Mouse (Mus musculus) T-helper 1 cell (primary cell): ENCODE measurements around the gene Ptpa.
"Not testable (repeated sequence)": the region's sequence is repeated elsewhere in the genome, so short reads cannot be mapped to it uniquely, and the experiment has no call there.

Experiments used
- in situ Hi-C: fragments of 300-600 bp; cut with MboI, MseI; formaldehyde crosslinking; loops from one replicate; pipeline ENCODE4 v1.15.1; 2025; ENCODE audit warnings: high pct_unique_total_duplicates

The Ptpa gene

DNA sequence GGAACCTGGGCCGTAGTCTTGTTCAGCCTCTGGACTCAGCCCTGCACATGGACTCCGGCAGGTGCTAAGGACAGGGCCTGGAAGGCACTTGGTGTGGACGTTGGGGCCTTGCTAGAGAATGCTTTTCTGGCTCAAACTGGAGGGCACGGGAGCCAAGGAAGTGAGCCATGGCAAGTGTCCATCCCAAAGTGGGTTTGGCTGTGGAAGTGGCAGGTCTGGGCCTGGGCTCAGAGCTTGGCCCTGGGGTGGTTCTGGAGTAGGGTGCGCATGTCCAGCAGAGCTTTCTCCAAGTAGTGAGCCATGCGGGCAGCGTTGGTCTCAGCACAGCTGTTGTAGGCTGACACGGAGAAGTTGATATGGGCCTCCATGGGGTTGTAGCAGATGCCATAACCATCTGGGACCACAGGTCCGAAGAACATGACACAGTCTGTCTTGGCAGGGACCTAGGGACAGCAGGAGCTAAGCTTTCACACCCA, 13.4 kb upstream of the Ptpa start:
- in situ Hi-C loops = no loop called here

DNA sequence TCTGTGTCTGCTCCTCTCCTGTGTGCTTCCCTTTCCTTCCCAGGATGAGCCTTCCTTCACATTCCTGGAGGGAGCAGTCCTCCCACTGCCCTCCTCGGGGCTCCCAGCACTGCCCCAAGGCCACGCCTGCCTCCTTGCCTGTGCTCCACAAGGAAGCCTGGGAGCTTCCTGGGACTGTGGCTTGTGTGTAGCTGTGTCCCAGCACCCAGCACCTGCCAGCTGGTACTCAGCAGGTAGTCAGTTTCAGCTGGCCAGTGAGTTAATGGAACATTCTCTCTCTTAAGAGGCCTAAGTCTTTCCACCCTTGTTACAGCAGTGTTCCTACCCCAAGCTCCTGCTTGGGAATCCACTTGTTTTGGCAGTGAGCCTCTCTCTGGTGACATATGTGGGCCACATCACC, 13.0 kb upstream of the Ptpa start:
- in situ Hi-C loops = no loop called here

DNA sequence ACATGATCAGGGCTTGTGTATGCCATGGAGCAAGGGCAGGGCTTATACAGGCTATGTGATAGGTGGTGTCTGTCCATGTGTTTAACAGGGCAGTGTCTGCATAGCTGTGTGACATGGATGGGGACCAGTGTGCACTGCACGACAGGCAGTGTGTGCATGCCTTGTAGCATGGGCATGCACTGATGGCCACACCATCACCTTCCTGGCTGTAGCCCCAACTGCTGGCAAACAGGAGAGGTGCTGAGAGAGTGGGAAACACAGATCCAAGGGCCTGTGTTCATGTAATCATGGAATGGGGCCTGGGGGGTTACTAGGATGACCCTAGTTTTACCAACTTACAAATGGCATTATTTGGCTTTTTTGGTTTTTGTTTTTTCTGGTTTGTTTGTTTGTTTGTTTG, 12.0 kb upstream of the Ptpa start:
- in situ Hi-C loops = no loop called here

DNA sequence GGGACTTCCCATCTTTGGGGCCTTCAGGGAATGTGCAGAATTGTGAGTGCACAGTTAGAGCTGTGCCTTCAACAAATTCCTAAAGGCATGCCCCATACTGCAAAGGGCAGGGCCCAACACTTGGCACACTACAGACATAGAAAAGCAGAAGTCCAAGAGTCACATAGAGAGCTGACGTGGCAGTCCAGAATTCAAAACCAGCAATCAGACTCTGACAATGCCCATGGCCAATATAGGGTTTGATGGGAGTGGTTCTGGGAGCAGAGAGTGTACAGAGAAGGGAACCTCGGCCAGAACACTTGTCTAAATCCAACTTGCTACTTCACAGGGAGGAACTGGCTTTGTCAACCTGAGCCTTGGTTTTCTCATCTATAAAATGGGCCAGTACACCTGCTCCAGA, 8.6 kb upstream of the Ptpa start:
- in situ Hi-C loops = no loop called here

DNA sequence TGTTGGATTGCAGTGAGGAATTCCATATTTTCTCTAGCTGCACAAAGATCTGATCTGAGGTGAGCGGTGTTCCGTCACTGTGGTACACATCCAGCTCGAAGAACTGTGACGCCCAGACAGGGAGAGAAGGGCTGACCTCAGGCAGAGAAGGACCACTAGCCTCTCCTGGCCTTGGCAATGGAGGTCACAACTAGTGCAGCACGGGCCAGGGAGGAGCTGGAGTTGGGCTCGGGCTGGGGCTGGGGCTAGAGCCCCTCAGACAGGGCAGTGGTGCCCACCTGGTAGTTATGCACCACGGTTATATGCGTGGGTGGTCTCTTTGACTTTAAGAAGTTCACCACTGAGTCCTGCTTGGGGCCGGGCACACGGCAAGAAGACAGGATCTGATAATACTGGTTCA, 8.1 kb upstream of the Ptpa start:
- in situ Hi-C loops = no loop called here

DNA sequence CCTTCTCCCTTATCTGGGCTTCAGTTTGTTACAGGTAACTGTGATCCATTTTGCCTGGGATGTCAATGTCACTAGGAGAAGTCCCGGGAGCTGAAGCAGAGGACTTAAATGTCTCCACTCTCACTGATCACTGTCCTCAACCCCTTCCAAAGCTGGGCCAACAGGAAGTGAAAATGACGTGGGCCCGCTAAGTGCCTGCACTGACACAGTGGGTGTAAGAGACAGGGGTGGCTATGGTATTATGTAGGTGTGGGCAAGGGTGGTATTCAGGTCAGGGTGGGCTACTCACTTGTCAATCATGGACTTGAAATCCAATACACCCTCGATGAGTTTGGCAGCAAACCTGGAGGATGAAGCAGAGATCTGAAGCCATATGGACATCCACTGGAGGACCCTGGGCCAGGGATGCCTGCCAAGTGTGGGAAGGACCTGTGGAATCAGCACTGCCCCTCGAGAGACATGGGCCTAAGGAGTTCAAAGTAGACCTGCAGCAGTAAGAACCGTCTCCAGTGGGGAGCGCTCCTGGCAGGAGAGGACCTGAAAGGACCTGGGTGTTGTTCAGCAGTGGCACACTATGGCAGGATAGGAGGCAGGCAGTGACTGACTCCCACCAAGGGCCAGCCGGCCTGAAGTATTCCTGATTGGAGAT, 7.3 kb upstream of the Ptpa start:
- in situ Hi-C loops = no loop called here

DNA sequence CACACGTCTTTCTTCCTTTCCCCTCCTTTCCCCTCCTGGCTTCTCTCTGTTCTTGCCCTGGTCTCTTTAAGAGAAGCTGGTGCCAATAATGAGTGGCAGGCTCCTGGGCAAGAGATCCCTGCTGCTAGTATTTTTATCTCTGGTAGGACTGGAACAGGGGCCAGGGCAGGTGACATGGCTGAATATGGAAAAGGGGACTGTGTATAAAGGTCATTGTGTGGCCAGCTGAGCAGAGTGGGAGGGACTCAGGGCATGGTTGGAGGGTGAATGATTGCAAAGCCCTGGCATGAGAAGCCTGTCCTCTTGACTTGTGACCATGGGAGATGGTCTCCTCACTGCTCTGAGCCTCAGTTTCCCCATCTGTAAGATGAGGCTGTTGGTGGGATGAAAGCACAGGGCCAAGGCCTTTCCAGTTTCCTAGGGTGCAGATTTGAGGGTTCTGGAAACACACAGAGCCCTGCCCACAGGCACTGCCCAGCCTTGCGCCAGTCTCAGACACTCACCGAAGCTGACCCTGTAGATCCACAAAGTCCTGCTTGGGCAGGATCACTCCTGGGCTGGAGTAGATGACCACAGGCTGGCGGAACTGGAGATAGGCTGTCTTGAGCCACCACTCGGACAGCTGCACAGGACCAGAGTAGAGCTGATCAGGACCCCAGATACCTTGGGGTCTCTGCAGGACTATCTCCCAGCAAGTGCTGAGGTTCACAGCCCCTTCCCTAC, 6.2 kb upstream of the Ptpa start:
- in situ Hi-C loops = no loop called here

DNA sequence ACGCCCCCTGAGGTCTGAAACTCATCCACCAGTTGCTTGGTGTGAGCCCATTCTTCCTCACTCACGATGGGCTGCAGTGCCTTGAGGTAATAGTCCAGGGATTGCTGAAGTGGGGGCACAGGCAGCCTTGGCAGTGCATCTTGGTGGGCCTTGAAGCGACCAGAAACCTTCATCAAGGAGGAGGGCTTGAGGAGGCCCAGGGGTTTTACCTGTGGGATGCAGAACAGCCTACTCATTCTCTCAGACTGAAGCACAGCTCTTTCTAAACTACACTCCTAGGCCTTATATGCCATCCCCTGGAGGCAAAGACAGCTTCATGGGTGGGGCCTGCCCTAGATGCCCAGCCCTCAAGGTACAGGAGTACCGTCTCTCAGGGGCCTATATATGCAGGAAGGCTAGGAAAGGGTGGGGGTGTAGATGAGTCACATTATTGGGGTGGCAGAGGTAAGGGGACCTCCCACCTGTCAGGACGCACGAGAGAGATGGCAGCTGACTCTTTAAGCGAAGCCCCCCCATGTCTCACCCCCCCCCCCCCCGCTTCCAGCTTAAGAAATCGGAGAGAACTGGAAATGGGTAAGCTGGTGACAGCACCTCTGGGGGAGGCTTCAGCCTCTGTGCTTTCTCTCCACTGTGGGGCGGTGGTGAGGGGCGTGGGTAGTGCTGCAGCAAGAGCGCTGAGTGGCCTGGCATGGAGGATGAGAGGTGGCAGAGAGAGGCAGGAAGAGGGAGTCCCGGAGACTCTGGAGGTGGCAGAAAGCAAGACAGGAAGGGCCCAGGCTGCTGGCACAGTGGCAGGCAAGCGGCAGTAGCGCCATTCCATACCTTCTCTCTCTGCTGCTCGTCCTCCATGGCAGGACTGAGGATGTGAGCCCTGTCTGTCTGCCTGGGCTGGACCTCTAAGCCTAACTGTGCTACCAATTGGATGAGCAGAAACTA, 2.5 kb upstream of the Ptpa start:
- in situ Hi-C loops = no loop called here

DNA sequence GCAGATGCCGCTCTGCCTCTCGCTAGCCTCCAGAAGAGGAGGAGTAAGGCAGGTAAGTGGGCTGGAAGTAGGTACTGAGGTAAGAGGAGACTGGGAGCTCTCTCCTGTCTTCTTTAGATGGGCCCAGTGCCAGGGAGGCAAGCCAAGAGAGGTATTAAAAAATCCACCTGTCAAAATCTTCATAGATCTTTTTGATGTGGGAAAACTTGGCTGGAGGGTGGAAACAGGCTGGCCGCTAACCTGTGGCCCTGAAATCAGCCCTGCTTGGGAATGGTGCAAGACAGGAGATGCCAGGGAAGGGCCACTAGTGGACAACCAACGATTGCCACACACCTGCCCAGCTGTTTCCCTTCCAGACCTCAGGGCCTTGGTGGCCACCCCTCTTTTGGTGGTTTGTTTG, 1.7 kb upstream of the Ptpa start:
- in situ Hi-C loops = no loop called here

DNA sequence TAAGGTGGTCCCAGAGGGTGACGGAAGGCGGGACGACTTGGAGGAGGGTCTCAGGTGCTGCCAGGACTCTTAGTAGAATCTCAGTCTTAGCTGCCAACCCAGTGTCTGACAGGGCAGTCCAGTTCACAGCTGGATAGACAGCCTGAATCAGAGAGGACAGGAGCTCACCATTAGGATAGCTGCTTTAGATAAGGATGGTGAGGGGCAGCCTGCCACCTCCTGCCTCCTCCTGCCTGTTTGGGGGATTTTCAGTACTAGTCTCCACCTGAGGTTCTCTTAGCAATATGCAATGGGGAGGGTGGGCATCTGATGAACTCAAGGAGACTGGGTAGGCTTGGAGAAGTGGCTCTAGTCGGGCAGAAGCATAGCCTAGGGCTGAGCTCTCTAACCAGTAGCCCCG, 1.2 kb upstream of the Ptpa start:
- in situ Hi-C loops = no loop called here

DNA sequence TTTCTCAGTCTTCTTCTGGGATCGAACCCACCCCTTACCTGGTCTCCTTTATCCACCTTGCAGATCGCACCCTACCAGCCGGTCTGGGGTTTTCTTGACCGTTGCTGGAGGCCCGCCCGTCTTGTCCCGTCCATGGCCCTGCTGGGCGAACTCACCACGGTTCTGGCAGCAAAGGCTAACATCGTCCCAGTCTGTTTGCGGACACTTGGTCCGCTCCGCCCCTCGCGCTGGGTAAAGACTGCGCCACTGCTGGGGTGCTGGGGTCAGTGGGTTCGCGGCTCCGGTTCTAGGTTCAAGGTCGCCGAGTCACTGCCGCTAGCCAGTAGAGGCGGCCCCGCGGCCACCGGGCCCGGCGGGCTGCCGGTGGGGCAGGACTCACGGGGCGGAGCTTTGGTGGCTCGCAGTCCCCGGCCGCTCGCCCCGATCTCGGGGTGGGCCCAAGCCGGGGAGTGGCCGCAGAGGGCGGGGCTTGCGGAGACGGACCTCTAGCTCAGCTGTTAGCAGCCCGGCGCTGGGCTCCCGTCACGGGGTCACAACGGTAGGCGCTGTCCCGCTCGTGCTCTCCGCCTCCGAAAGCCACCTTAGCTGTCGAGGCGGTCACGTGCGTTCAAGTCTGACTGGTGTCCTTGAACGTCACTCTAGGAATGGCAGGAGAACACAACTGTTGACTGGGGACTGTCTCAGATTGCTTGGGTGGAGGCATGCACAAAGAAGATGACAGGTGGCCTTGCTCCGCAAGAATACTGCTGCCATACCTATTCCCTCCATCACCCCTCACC, 493 bp upstream of the Ptpa start, which contains the start of gene Crat:
Gene Crat, minus strand, starts transcription at position 657 of the 779 bp plus-strand sequence.
- in situ Hi-C loops = no loop called here

DNA sequence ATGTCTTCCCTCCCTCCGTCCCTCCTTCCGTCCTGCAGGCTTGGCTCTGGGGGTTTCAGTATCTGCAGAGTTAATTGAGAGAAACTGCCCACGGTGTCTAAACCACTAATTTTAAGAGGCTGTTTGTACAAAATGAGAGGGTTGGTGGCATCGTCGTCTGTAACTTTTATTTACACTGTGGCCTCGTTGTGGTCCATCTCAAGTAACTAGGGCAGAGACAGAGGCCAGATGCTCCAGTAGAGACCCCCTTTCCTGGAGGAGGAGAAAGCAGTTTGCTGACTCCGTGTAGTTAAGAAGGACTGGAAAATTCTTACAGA, 768 bp downstream of the Ptpa start:
- in situ Hi-C loops = no loop called here

DNA sequence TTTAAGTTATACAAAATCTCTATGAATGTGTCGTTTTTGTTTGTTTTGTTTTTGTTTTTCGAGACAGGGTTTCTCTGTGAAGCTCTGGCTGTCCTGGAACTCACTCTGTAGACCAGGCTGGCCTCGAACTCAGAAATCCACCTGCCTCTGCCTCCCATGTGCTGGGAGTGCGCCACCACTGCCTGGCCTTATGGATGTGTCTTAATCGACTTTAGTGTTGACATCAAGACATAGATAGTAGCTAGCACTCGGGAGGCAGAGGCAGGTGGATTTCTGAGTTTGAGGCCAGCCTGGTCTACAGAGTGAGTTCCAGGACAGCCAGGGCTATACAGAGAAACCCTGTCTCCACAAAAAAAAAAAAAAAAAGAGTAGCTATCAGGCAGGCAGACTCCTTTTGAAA, 1.3 kb downstream of the Ptpa start:
- in situ Hi-C loops = not testable (repeated sequence)

DNA sequence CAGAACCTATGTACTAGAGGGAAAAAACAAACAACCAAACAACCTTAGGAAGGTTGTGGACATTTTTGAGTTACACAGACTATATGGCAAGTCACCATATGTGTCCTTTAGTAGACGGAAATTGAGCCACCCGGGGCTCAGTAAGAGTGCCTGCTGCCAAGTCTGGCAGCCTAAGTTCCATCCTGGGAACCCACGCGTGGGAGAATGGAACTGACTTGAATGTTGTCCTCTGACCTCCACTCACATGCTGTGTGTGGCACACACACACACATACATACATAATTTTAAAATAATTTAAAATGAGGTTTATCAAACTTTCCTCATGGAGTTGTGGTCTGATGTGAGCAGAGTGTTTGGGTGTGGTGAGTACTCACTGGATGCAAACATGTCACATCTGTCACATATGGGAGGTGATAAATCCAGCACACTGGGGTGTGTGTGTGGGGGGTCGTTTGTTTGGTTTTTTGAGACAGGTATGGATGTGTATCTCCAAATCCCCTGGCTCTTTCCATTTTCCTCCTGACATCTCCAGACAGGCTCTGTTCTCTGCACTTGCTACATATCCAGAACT, 1.8 kb downstream of the Ptpa start:
- in situ Hi-C loops = no loop called here

DNA sequence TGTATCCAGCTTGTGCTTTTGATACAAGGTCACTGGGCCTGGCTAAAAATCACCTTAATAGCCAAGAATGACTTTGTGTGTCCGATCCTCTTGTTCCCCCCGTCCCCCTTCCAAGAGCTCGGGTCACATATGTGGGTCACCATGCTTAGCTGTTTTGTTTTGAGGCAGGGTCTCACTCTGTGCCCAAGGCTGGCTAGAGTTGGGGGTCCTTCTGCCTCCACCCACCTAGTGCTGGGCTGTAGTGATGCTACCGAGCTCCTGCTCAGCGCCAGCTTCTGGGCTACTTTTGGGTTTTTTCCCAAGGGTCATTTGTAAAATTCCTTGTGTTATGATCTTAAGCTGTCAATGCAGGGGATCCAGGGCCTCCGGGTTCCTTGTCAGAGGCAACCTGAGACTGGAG, 2.4 kb downstream of the Ptpa start:
- in situ Hi-C loops = no loop called here

DNA sequence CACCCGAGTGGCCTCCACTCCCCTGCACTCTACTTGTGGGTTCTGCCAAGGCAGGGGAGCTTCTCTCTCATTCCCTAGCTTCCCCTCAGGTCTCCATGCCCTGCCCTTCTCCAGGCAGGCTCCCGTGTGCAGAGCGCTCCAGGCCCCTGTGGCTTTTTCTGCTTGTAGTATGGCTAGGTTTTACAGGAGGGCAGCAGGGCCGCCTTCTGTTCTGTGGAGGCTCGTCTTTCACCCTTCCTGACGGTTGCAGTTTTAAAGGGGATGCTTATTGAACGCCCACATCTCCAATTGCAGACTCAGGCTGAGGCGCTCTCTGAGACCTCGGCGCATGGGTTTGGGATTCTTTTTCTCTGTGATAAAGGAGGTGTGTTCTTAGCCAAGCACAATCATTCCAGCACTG, 3.3 kb downstream of the Ptpa start:
- in situ Hi-C loops = no loop called here

DNA sequence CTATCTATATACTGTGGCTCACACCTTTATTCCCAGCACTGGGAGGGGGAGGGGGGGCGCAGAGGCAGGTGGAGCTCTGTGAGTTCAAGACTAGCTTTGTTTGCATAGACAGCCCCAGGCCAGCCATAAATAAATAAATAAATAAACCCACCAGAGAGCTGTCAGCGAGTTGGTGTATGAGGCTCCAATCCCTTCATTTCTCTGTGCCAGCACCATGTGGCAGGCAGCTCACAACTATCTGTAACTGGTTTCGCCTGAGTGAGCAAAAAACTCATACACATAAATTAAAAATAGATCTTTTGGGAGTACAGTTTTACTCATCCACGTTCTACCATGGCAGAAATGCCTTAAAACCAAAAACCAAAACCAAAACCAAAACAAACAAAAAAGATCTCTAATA, 5.6 kb downstream of the Ptpa start:
- in situ Hi-C loops = no loop called here

DNA sequence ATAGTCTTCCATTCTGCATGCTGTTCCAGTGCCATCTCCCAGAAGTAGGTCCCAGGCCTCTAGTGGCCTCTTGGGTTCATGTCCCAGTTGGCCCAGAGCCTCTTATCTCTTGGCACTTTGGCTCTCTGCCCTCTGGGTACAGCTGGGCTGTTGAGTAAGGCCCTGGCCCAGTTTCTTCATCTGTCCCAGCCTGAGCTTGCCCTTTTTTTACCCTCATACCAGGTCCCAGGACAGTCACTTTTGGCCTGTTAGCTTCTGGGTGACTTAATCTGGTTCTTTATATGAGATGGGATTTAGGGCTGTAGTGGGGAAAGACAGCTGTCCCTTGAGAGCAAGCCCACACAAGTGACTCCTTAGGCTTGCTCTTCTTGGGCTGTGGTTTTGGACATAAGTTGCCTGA, 13.3 kb downstream of the Ptpa start:
- in situ Hi-C loops = no loop called here

DNA sequence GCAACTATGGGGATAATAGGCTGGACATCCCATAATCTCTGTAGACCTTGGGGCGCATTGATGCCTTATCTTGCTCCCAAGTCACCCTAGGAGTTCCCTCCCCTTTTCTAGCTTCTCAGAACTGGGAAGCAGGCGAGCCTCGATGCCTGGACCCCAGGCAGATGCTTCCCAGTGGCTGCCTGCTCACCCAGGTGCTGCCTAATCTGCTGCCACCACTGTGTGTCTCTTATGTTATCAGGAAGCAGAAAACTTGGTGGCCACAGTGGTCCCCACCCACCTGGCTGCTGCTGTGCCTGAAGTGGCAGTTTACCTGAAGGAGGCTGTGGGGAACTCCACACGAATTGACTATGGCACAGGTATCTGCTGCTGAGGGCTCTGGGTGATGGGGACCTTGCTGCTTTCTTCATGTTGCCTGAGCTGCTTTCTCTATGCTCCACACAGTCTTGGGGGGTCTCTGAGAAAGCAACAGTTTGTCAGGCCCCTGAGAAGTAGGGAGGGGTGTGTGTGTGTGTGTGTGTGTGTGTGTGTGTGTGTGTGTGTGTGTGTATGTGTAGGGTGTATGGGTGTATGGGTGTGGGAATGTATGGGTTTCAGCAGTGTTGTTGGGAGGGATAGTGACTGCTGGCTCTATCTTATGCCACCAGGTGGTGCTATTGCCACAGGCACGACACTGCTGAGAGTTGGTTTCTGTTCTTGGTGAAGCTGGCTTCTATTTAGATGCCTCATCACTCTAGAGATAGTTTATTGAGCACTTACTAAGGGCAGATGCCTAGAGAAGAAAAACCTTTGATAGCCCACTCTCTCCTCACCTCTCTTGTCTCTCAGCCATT, 19.7 kb downstream of the Ptpa start:
- in situ Hi-C loops = loop anchor here (5.0 kb wide), 1 partner anchor 357 kb away; no protein-coding TSS in a partner anchor

DNA sequence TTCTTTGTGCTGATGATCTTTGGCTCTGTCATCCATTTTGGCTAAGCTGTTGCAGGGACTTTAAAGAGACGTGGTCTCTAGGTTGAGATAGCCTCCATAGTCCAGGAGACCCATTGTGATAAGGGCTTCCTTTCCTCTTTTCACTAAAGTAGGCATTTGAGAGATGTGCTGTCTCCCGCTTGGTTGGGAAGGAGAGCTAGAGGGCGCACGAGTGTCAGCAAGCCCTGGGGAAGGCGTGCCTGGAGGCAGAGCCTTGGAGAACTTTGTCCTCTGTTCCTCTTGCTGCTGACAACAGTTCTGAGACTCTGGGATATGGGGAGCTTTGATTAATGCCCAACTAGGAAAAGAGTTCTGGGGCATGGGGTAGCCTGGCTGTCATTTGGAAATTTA, 20.3 kb downstream of the Ptpa start:
- in situ Hi-C loops = loop anchor here (5.0 kb wide), 1 partner anchor 356 kb away; no protein-coding TSS in a partner anchor
